Mouse (Mus musculus) heart, postnatal 36 days (tissue): ENCODE data around the gene Opn3. TPM values are rescaled to one million over a fixed set of nuclear protein-coding genes. Genes with fewer than 3 reads are reported as not detected.

ENCODE experiments used
- DNase-seq, 2 experiments: peaks; one replicate each; pipeline ENCODE4 v3.0.0; 2021 to 2022
- intact Hi-C: fragments of 180-260 bp; cut with DNase I; formaldehyde crosslinking; loops from one replicate; pipeline ENCODE4 v1.15.1; 2025
- total RNA-seq, 2 experiments: library from RNA; stranded (reverse); gene quantifications; 2 replicates each; pipeline ENCODE4 v1.2.3; 2021

Opn3 gene
- total RNA-seq: 1 to 10 TPM; 7.2 to 9.9 TPM

DNA sequence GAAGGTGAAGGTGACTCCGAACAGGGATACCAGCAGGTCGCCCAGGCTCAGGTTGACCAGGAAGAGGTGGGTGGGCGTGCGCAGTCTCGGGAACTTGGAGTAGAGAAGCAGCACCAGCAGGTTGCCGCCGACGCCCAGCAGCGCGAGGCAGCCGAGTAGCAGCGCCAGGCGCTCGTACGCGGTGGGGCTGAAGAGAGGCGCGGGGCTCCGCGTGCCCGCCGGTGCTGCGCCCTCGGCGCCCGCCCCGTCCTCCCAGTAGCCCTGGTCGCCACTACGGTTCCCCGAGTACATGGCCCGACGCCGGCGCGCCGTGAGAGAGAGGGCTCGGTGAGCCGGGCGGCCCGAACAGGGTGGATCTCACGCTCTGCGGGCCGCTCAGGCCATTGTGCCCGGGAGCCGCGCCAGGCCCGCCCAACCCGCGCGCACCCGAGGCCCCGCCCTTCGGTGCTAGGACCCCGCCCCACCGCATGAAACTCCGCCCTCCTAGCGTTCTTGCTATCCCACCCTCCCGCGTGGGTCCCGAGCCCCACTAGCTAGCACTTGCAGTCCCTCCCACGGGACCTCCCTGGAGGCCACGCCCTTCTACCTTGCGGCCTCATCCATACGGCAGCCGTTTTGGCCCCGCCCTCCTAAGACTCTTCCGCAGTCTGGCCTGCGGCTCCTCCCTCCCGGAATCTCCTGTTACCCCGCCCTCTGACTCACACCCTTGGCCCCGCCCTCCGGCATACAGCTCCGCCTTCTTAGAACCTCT is at the start of gene Opn3, which contains the start of gene Chml:
Gene Opn3, minus strand, starts transcription at position 531 of the 751 bp plus-strand sequence.
Gene Chml, minus strand, starts transcription at position 656 of the 751 bp plus-strand sequence.
- DNase-seq: peak; percentile 98
- intact Hi-C loops: loop anchor here (1.0 to 5.0 kb wide), 3 partner anchors 67 to 190 kb away; partner anchors contain the start of genes Exo1 and Fh1

DNA sequence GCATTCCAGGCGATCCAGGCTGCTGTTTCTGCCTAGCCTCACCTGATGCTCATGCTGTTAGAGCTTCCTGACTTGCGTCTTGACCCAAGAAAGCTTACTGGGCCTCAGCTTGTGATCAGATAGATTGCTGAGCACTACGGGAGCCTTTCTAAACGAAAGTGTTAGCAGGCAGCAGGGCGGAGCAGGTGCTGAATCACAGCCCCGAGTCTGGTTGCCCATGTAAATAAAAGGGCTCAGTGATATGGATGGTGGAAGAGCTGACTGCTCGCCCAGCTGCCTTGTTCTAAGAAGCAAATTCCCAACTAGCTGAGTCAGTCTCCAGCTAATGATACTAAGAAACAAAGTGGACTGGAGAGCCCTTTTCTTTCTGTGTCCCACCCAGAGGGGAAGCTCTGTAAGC is 33.2 kb upstream of the Opn3 start:
- no peak for DNase-seq
- intact Hi-C loops: no loop called here

DNA sequence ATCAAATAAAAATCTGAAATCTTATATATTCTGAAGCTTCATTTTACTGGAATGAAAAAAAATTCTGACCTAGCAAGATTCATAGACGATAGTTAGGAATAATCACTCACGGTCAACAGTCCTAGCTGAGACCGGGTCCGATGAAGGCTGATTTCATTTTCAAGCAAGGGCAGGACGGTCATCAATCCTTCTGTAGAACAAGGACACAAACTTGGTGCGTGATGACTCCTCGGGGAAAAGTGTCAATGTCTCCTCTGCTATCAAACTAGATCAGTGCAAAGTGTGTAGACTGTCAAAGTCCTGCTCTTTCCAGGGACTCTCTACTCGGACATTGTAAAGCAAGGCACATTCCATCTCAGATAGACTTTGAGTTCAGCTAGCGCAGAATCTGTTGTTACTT is 24.3 kb upstream of the Opn3 start:
- intact Hi-C loops: no loop called here
- DNase-seq: no peak

DNA sequence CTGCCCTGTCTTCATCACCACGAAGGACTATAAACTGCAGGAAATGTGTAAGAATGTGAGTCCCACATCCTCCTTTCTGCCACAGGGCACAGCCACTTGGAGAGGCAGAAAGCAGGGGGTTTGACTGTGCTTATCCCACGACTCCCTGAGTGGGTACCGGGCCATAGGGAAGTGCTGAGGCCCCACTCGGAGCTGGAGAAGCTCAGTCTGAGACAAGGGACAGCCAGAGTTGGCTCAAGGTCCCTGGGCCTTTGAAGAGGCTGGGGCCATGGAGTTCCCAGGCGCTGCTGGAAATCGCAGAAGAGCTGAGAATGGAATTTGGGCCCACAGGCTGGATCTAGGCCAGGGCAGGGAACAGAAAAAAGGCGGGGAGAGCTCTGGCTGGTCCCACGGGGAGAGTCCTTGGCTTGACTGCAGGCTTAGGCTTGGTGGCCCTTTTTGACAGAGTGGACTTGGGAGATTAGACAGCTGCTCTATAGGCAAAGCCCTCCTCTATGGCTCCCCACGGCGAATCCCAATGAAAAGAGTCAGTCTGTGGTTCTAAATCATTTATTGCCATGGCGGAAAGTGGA is 19.8 kb upstream of the Opn3 start:
- intact Hi-C loops: no loop called here
- DNase-seq: peak; percentile 34 to 50

DNA sequence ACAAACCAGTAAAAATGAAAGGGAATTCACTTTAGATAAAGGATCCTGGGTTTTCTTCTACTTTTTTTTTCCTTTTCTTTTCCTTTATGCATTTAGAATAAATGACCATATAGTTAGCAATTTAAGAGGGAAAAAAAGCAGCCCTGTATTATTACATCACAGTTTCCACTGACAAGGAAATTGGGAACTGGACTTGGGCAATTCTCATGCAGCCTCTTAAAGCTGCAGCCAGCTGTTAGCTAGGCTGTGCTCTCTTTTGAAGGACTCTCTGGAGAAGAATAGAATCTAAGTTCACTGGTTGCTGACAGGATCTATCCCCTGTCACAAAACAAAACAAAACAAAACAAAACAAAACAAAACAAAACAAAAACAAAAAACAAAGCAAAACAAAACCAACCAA is 15.4 kb upstream of the Opn3 start:
- intact Hi-C loops: no loop called here
- DNase-seq: no peak

DNA sequence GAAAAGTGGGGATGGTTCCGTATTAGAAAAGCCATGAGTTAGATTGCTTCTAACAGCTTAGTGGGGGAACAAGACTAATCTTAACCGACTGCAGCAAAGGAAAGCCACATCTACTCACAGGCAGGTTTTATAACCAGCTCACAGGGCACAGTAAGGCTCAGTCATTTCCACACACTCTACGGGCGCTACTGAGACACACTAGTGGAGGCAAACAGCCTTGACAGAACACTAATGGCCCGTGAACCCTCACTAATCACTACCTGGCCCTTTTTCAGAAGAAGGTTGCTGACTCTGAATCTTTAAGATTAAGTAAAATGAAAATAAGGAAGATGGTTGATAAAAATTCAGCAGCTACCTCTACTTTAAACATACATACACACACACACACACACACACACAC is 15.0 kb upstream of the Opn3 start:
- DNase-seq: no peak
- intact Hi-C loops: no loop called here

DNA sequence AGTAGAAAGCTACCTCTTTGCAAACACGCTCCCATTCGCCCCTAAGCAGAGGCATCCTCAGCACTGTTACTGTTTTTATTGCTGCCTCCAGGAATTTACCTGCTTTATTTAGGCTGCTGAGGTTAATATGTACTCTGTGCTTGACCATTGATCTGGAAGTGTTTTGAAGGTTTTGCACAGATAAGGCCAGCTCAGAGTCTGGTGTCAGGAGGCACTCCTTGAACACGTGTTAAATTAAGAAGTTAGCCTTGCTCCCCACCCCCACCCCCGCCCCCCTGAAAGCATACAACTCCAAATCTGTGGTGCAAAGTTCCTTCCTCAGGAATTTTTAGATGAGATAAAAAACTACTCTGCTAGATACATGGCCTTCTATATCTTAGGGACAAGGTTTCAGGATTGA is 8.6 kb upstream of the Opn3 start:
- intact Hi-C loops: no loop called here

DNA sequence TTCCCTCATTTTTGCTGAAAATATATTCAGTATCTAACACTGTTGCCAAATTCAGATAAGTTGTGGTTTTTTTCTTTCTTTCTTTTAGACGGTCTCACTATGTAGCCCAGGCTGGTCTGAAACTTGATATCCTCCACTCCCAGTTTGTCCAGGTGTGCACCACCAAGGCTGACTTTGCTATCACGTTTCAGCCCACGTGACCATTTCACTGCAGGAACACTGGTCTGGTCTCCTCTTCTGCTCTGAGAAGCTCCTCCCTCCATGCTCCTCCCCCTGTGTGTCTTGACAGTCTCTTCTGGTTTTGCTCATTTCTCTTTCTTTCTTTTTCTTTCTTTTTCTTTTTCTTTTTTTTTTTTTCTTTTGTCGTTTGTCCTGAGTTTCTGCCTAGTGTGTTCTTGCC is 7.2 kb upstream of the Opn3 start:
- DNase-seq: no peak
- intact Hi-C loops: no loop called here

More for the DNA sequence above, 8.6 kb upstream of the Opn3 start:
- no peak for DNase-seq

DNA sequence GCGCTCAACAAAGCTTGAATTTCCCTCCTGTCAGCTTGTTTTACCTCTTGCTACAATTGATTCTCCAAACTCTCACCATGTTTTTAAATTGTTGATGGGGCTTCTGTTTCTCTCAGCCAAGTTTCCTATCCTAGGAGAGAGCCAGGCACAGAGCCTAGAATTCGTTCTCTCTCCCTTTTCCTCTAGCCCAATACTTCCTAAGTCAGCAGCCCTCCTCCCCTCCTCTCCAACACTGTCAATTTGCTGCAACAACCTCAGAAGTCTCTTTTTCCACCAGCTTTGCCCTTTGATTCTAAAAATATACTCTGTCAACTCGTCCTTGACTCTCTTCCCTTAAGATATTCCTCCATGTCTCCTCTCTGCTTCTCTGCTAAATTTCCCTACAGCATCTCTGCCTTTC is 6.8 kb upstream of the Opn3 start:
- no peak for DNase-seq
- intact Hi-C loops: no loop called here

DNA sequence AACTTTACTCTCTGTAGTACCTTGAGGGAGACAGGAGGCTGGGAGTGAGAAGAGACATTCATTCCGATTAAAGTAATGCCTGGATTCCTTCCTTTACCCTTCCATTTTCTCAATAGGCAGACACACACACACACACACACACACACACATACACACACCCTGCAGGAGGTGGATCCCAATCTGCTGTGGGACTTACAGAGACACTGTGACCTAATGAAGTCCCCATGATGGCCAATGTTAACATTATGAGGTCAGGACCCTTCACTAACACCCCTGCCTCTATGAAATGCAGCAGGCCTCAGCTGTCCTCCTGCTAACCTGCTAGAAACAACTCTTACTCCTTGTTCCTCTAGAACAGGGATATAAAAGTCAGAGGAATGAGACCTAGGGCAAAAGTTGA is 5.7 kb upstream of the Opn3 start, which contains the start of gene Wdr64:
Gene Wdr64, plus strand, starts transcription at position 301 of the 400 bp plus-strand sequence.
- DNase-seq: no peak
- intact Hi-C loops: no loop called here

DNA sequence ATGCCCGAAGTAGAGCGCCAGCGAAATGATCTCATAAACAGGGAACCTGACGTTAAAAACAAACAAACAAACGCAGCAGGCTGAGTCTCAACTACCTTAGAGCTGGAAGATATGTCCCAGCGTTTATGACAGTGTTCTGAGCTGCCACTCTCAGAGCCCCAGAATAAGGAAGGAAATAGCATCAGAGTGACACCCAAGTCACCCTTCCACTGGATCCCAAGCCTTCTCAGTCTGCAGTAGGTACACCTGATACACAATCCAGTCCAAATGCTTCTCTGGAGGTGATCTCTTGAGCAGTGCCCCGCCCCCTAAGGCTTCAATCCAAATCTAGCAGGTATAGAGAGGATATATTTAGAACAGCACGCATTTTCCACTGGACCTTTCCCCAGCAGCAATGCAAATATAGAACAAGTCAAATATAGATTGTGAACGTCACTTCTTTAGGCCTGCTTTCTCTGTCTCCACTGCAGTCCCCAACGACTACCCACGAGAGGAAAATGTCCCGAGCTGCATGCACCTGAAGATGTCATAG is 919 bp upstream of the Opn3 start:
- no peak for DNase-seq
- intact Hi-C loops: loop anchor here (5.0 kb wide), 2 partner anchors 174 to 189 kb away; partner anchors contain the start of gene Exo1

DNA sequence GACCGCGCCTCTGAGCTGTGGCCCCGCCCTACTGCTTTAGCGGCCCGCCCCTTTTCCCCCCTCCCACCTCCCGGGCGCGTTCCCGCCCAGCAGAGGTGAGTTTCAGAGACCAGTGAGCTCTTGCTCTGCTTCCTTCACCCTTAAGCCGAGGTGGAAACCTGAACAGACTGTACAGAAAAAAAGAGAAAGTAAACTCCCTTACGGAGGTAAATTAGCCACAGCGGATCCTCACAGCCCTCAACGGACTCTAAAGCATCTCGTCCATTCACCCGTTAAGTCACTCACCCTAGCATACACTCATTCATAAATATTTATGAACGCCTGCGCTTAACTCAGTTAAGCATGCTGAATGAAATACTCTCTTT is 403 bp upstream of the Opn3 start:
- intact Hi-C loops: loop anchor here (1.0 to 5.0 kb wide), 3 partner anchors 68 to 189 kb away; partner anchors contain the start of genes Exo1 and Fh1
- no peak for DNase-seq

DNA sequence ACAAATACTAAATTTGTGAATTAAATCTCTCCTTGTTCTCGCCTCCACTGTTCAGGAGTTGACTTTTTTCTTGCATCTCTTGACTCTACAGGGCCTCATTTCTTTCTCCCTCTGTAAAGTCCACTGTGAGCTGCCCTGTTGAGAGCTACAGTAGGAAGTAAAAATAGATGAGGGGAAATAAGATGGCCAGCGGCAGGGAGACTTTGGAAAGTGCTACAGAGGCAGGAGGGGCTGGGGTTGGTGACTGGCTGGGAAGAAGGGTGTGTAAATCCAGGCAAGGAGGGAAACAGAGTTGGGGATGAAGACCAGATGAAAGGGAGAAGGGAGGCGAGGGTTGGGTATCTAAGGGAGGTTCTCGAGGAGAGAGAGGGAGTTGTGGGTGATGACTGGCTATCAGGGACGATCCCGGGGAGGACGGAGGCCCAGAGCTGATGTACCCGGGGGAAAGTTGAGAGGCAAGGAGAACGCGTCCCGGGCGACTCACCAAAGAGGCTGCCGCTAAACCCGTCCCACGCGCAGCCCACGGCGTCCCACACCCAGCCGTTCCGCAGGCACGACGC is 810 bp downstream of the Opn3 start:
- no peak for DNase-seq
- intact Hi-C loops: loop anchor here (1.0 to 5.0 kb wide), 3 partner anchors 66 to 191 kb away; partner anchors contain the start of genes Exo1 and Fh1

DNA sequence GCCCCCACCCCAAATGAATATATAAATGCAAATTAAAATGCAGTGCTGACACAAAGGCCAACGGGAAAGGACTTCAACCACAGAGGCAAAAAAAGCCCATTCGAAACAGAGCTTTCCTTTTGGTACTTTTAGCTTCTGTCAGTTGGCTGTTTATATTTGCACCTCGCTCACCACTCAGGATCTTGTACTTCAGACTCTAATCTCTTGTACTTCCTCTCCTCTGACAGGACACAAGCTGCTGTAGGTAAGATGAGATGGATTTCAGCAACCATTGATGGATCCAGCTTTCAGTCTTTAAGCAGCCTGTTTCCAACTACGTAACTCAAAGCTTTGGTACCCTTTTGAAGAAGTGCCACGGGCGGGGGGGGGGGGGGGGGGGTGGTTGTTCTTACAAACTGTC is 11.6 kb downstream of the Opn3 start:
- DNase-seq: no peak
- intact Hi-C loops: no loop called here

DNA sequence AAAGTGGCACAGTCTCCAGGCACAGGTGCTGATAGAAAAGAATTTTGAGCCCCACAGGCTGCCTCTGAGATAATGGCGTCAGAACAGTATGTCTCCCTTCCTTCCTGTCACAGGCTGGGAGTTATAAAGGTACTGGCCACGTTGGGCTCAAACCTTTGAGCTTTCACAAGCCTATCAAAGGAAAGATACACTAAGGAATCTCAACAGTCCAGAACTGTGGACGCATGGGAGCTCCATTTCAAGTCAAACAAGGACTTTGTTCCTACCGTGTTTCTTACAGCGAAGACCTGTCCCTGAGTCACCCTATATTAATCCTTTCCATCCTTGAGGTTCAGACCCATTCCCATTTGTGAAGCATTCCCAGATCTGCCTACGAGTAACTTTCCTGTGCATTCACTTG is 15.1 kb downstream of the Opn3 start:
- intact Hi-C loops: no loop called here
- DNase-seq: no peak

DNA sequence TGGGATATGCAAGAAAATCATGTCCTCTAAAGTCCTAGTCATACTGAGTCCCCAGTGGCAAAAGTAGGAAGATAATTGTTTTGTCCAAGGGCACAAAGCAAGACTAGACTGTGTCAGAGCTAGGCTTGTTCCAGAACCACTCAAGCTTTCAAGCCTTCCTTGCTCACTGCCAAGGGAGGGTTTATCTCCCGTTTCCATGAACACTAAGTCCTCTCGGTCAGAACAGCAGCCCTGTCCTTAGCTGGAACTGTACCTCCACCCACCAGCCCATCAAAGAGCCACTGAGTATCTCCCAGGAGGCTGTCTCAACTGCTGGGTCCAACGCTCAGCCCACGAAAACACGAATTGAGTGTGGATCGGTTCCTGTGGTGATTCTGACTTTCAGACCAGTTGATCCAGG is 17.5 kb downstream of the Opn3 start:
- intact Hi-C loops: no loop called here
- DNase-seq: peak; percentile 11 to 22

DNA sequence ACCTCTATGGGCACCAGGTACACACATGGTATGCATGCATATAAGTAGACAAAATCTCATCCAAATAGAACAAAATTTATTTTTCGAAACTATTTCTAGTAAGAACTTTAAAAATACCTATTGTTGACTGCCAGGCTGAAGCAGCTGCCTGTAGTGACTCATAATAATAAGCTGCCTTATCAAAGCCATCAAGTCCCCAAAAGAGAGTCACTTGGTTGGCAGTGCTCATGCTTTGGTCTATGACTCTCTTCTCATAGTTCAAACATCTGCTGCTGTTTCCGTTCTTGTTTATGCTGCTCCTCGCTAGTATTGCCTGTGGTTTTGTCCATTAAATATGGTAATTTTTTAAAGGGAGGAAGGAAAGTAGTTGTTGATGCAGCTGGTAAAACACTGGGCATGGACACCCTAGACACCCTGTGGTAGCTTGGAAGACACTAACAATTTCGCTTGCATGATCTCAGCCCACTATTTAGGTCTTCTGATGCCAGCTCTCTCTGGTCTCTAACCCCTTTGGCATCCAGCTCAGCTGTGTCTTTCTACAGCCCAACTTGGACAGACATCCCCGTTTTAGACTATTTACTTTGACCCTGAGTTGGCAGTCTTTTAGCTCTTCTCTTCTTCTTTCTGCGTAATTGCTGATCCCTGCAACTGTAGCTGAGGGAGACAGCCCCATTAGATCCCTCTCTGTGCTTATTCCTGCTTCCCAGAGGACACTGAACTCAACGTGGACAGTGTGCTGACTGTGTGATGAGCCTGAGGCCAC is 18.8 kb downstream of the Opn3 start:
- no peak for DNase-seq
- intact Hi-C loops: loop anchor here (5.0 kb wide), 2 partner anchors 194 to 249 kb away; partner anchors contain the start of gene Gm38100

DNA sequence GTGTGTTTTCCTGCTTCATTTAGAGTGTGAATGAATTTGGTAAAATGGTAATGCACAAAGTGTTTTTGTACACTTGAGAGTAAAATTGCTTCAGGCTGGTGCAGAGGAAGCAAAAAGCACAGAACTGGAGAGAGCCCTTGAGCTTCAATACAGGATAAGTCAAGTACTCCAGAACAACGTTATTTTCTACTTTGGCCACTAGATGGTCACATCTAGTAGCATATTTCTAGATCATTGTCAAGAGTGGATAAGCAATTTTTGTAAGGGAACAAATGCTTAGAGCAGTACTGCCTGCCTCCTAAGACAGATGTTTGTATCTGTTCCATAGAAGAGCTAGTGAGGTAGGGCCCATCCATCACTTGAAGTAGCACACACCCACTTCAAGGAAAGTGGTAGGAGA is 20.9 kb downstream of the Opn3 start:
- intact Hi-C loops: loop anchor here (5.0 kb wide), 2 partner anchors 196 to 251 kb away; partner anchors contain the start of gene Gm38100
- DNase-seq: no peak

DNA sequence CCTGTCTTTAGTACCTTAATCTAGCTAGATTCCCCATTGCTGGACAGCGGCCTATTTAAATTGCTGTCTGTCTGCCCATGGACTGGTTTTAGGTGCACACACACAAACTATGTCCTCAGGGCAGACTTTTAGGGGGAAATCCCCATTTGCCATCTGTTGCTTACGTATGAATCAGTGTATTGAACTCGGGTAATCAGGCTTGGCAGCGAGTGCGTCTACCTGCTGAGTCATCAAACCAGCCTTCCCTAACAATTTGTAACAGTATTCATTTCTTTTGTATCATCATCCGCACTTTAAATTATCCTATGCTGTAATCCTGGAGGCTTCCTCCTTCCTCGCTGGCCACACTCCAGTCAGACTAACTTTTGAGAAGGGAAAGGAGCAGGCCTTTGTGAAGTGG is 22.5 kb downstream of the Opn3 start:
- no peak for DNase-seq
- intact Hi-C loops: loop anchor here (5.0 kb wide), 2 partner anchors 197 to 252 kb away; partner anchors contain the start of gene Gm38100

DNA sequence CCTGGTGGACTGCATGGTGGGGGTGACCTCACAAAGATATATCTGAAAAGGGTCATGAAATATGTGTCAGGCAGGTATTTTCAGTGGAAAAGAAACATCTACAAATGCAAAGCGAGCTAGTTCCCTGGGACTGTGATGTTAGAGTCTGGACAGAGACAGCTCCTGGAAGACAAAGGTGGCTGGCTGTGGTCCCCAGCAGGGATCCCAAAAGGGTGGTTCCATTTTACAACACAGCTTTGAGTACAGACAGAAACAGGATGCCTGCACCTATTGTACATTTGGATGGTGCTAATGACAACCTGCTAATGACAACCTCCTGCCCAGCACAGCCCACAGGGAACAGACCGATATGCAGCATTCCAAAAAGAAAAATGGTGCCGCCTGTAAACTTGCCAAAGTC is 23.1 kb downstream of the Opn3 start:
- intact Hi-C loops: loop anchor here (10.0 kb wide), 1 partner anchor 545 kb away; no protein-coding TSS in a partner anchor
- DNase-seq: no peak
